Mouse (Mus musculus) MEL (cell line): ENCODE results near the gene Pde3b. TPM values are rescaled to one million over a fixed set of nuclear protein-coding genes. Genes with fewer than 3 reads are reported as not detected.
A peak's percentile ranks its signal among the peaks of the same experiment; 100 is the strongest.

Experiments used
- DNase-seq: peaks from one replicate; pipeline ENCODE4 v3.0.0; 2011; ENCODE audit warnings: low read depth, low spot score
- H3K27ac ChIP-seq: 2 replicates; pipeline ENCODE4 v1.5.1; 2012; ENCODE audit warnings: low read depth, mild to moderate bottlenecking, control low read depth, low read length, moderate library complexity; ENCODE audit not compliant: control insufficient read depth
- H3K27me3 ChIP-seq, 2 experiments: fragments of 150-350 bp in 1 of 2; sonication (generic) in 1 of 2; 2 replicates each; pipeline ENCODE4 v1.6.1; 2012; ENCODE audit warnings: low read length in 2 of 2, mild to moderate bottlenecking in 2 of 2, improper control_type of control experiment in 1 of 2, moderate library complexity in 1 of 2; ENCODE audit not compliant: insufficient read depth in 2 of 2, control insufficient read depth in 1 of 2
- H3K36me3 ChIP-seq, 2 experiments: 2 replicates each; pipeline ENCODE4 v1.6.1; 2012 to 2014; ENCODE audit warnings: low read length in 2 of 2, improper control_type of control experiment in 1 of 2, inconsistent platforms in 1 of 2, mild to moderate bottlenecking in 1 of 2; ENCODE audit not compliant: insufficient read depth in 2 of 2, control insufficient read depth in 1 of 2
- H3K4me1 ChIP-seq, 2 experiments: fragments of 150-350 bp in 1 of 2; sonication (generic) in 1 of 2; 2 replicates each; pipeline ENCODE4 v1.6.1; 2012; ENCODE audit warnings: low read length in 2 of 2, improper control_type of control experiment in 1 of 2, mild to moderate bottlenecking in 1 of 2; ENCODE audit not compliant: insufficient read depth in 2 of 2, control insufficient read depth in 1 of 2
- H3K4me3 ChIP-seq, 2 experiments: fragments of 150-350 bp in 1 of 2; sonication (generic) in 1 of 2; 2 replicates each; pipeline ENCODE4 v1.5.1; 2012; ENCODE audit warnings: low read depth in 2 of 2, low read length in 2 of 2, mild to moderate bottlenecking in 2 of 2, moderate library complexity in 2 of 2, control low read depth in 1 of 2, improper control_type of control experiment in 1 of 2; ENCODE audit not compliant: control insufficient read depth in 1 of 2, insufficient read depth in 1 of 2
- H3K79me2 ChIP-seq: 2 replicates; pipeline ENCODE4 v1.6.1; 2012; ENCODE audit warnings: mild to moderate bottlenecking, low read length, moderate library complexity; ENCODE audit not compliant: control insufficient read depth, poor library complexity, insufficient read depth
- H3K9ac ChIP-seq: 2 replicates; pipeline ENCODE4 v1.6.1; 2012; ENCODE audit warnings: low read depth, mild to moderate bottlenecking, control low read depth, low read length, moderate library complexity; ENCODE audit not compliant: control insufficient read depth, poor library complexity, severe bottlenecking
- H3K9me3 ChIP-seq: fragments of 150-350 bp; sonication (generic); replicated peaks from 2 replicates; pipeline ENCODE4 v1.6.1; 2012; ENCODE audit warnings: mild to moderate bottlenecking, low read length, improper control_type of control experiment, moderate library complexity; ENCODE audit not compliant: insufficient read depth
- CHD2 ChIP-seq: IDR thresholded peaks from 2 replicates; pipeline ENCODE4 v1.6.1; 2011; ENCODE audit warnings: low read length, improper control_type of control experiment
- E2F4 ChIP-seq: IDR thresholded peaks from 2 replicates; pipeline ENCODE4 v1.6.1; 2011; ENCODE audit warnings: low read depth, low read length, improper control_type of control experiment, borderline replicate concordance
- ETS1 ChIP-seq: IDR thresholded peaks from 2 replicates; pipeline ENCODE4 v1.6.1; 2012; ENCODE audit warnings: low read depth, mild to moderate bottlenecking, inconsistent platforms, low read length, improper control_type of control experiment, moderate library complexity
- GATA1 ChIP-seq: IDR thresholded peaks from 2 replicates; pipeline ENCODE4 v1.6.1; 2011; ENCODE audit warnings: low read depth, low read length, improper control_type of control experiment
- JUND ChIP-seq: IDR thresholded peaks from 2 replicates; pipeline ENCODE4 v1.6.1; 2011; ENCODE audit warnings: low read depth, mild to moderate bottlenecking, improper control_type of control experiment, low read length
- KAT2A ChIP-seq: conservative IDR thresholded peaks from 2 replicates; pipeline ENCODE4 v1.6.1; 2012; ENCODE audit warnings: low read depth, low read length, improper control_type of control experiment, inconsistent platforms
- MAFK ChIP-seq: IDR thresholded peaks from 2 replicates; pipeline ENCODE4 v1.6.1; 2011; ENCODE audit warnings: low read depth, mild to moderate bottlenecking, low read length, improper control_type of control experiment, borderline replicate concordance
- MAX ChIP-seq: IDR thresholded peaks from 2 replicates; pipeline ENCODE4 v1.6.1; 2011; ENCODE audit warnings: low read length, improper control_type of control experiment
- MAZ ChIP-seq: IDR thresholded peaks from 2 replicates; pipeline ENCODE4 v1.6.1; 2012; ENCODE audit warnings: low read depth, mild to moderate bottlenecking, inconsistent platforms, low read length, improper control_type of control experiment
- MEF2A ChIP-seq: IDR thresholded peaks from 2 replicates; pipeline ENCODE4 v1.6.1; 2014; ENCODE audit warnings: low read depth, mild to moderate bottlenecking, inconsistent platforms, low read length, improper control_type of control experiment; ENCODE audit not compliant: poor library complexity, insufficient replicate concordance, severe bottlenecking; ENCODE audit errors: extremely low read depth
- MXI1 ChIP-seq: IDR thresholded peaks from 2 replicates; pipeline ENCODE4 v1.6.1; 2011; ENCODE audit warnings: mild to moderate bottlenecking, low read depth, low read length, improper control_type of control experiment
- NRF1 ChIP-seq: IDR thresholded peaks from 2 replicates; pipeline ENCODE4 v1.6.1; 2014; ENCODE audit warnings: low read depth, mild to moderate bottlenecking, inconsistent platforms, low read length, improper control_type of control experiment, moderate library complexity; ENCODE audit not compliant: poor library complexity, insufficient read depth, severe bottlenecking
- POLR2AphosphoS2 ChIP-seq: IDR thresholded peaks from 2 replicates; pipeline ENCODE4 v1.6.1; 2011; ENCODE audit warnings: low read length, improper control_type of control experiment
- POLR2AphosphoS5 ChIP-seq: IDR thresholded peaks from 2 replicates; pipeline ENCODE4 v1.6.1; 2012; ENCODE audit warnings: low read depth, borderline replicate concordance, mild to moderate bottlenecking, inconsistent platforms, low read length, moderate library complexity, mixed read lengths
- RCOR1 ChIP-seq: IDR thresholded peaks from 2 replicates; pipeline ENCODE4 v1.6.1; 2012; ENCODE audit warnings: low read depth, mild to moderate bottlenecking, inconsistent platforms, low read length, improper control_type of control experiment
- SIN3A ChIP-seq: IDR thresholded peaks from 2 replicates; pipeline ENCODE4 v1.6.1; 2012; ENCODE audit warnings: low read length, improper control_type of control experiment, inconsistent platforms
- TAL1 ChIP-seq: IDR thresholded peaks from 2 replicates; pipeline ENCODE4 v1.6.1; 2012; ENCODE audit warnings: mild to moderate bottlenecking, inconsistent platforms, low read length, moderate library complexity, mixed read lengths
- TBP ChIP-seq: IDR thresholded peaks from 2 replicates; pipeline ENCODE4 v1.8.0; 2011; ENCODE audit warnings: low read depth, low read length, improper control_type of control experiment
- USF2 ChIP-seq, 2 experiments: IDR thresholded peaks; 2 replicates each; pipeline ENCODE4 v1.6.1; 2011 to 2012; ENCODE audit warnings: improper control_type of control experiment in 2 of 2, low read length in 2 of 2, borderline replicate concordance in 1 of 2, inconsistent platforms in 1 of 2, low read depth in 1 of 2, mild to moderate bottlenecking in 1 of 2; ENCODE audit not compliant: insufficient read depth in 1 of 2
- ZC3H11A ChIP-seq: IDR thresholded peaks from 2 replicates; pipeline ENCODE4 v1.6.1; 2012; ENCODE audit warnings: low read depth, mild to moderate bottlenecking, inconsistent platforms, low read length, improper control_type of control experiment
- ZMIZ1 ChIP-seq: IDR thresholded peaks from 2 replicates; pipeline ENCODE4 v1.6.1; 2012; ENCODE audit warnings: low read depth, mild to moderate bottlenecking, inconsistent platforms, low read length, improper control_type of control experiment, moderate library complexity
- ZNF384 ChIP-seq: IDR thresholded peaks from 2 replicates; pipeline ENCODE4 v1.6.1; 2012; ENCODE audit warnings: low read depth, mild to moderate bottlenecking, inconsistent platforms, low read length, improper control_type of control experiment
- polyA plus RNA-seq, 2 experiments: library from polyadenylated mRNA; stranded (reverse) in 1 of 2; unstranded in 1 of 2; fragments of >175 nt in 1 of 2; fragments of >200 nt in 1 of 2; gene quantifications; 2 replicates each; pipeline versions ENCODE4 v1.2.1 to v1.2.4; 2012; ENCODE audit warnings: low replicate concordance in 2 of 2, low read depth in 1 of 2; ENCODE audit not compliant: insufficient read length in 2 of 2, insufficient read depth in 1 of 2, missing spikeins in 1 of 2
- total RNA-seq: library from RNA; depleted of rRNA; stranded (reverse); fragments of 300-350 nt; gene quantifications from 2 replicates; pipeline ENCODE4 v1.2.3, GENCODE M21; 2012

Pde3b gene
- total and polyA plus RNA-seq, 3 experiments = 4.5 to 36.6 (median 9.9) TPM

DNA sequence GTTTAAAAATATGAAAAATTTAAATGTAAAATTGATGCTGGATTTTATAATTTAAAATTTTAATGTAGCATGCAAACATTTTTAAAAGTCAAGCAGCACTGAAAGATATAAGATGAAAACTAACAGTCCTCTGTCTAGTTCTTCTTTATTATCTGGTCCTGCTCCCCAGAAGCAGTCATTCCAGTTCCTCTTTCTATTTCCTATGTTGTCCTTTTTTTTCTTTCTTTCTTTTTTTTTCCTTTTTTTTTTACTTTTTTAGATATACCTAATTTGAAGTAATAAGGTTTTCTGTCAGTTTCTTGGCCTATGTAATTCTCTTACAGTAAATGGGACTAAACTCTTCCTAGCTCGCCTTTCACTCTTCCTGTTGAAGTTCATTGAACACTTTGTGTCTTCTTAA lies 25.4 kb downstream of the Pde3b start:
- Histone ChIP-seq H3K27me3 (no peaks in the 10 kb centered on the region), H3K9ac (no peak overlapping the region), H3K79me2 (peaks cover 8% of the 10 kb centered on the region), H3K4me1 (peaks cover 4 to 12% of the 10 kb centered on the region in 2 experiments; a peak in 3 of 4 replicates), H3K36me3 (peaks cover 0 to 20% of the 10 kb centered on the region in 2 experiments; a peak in 2 of 4 replicates), H3K9me3 (no peaks in the 10 kb centered on the region), H3K27ac (no peak overlapping the region), H3K4me3 (no peak overlapping the region; a peak in 1 of 4 replicates)
- TF ChIP-seq MAZ (no peak), JUND (no peak), ETS1 (peak; percentile 41; the same call in 1 of the 2 replicates), SIN3A (0 out of 2 replicates have a peak, but pooled peaks have one; percentile 25)
- no peak for DNase-seq

DNA sequence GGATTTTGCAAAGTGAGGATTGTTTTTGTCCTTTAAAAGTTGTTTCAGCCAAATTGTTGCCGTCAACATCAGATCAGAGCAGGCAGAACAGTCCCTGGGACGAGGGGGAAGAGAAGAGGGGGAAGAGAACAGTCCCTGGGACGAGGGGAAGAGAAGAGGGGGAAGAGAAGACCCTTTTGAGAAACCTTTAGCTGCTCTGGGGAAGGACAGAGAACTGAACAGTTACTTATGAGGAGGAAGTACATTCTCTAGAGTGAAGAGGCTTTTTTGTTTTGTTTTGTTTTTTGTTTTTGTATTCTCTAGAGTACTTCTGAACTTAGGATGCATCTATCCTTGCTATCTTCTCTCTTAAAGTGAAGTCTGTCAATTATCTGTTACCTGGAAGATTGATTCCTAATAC lies 37.8 kb downstream of the Pde3b start:
- H3K4me1 ChIP-seq = peaks cover 10 to 16% of the 10 kb centered on the region in 2 experiments

DNA sequence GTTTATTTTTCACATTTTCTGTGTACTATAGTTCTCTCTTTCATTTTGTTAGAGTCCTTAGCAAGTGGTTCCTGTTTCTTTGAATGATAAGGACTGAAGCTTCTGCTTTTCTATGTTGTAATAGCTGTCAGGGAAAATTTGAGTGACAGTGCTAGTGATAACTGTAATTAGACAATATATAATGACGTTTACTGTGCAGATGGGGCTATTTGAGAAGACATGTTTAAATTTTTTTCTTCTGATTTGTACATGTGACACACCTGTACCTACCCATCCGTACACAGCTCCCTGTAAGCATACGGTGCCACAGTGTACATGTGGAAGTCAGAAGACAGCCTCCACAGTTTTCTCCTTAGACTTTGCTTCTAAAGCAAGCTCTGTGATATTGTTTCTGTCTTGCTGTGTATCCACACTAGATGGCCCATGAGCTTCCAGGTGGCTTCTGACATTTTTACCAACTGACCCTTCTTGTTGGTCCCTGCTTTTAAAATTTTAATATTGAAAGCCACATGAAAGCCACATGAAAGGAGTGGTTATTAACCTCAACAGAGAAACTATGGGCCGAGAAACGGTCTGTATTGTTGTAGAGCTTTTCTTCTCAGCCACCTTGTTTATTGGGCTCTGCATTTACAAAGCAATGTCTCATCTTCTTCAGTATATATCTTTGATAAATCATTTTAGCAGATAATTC lies 38.4 kb downstream of the Pde3b start:
- Histone ChIP-seq H3K4me3 (peak overlapping the region; percentile 55), H3K27ac (peak overlapping the region; percentile 99)
- TF ChIP-seq MEF2A (no peak), CHD2 (no peak), MAFK (no peak), ZNF384 (peak; percentile 80), ZC3H11A (no peak), USF2 (IDR thresholded peaks at IDR 0.05; ENCODE audit: borderline replicate concordance in 1 of 2, insufficient read depth in 1 of 2, low read depth in 1 of 2, low read length in 2 of 2) (no peak), MAZ (no peak), ETS1 (peak; percentile 100), NRF1 (no peak), E2F4 (no peak), MAX (peak; percentile 42; the same call in 1 of the 2 replicates), POLR2AphosphoS2 (no peak), ZMIZ1 (no peak), KAT2A (no peak), GATA1 (peak; percentile 98), RCOR1 (peak; percentile 22; the same call in 1 of the 2 replicates), TBP (peak; percentile 35; the same call in 1 of the 2 replicates), SIN3A (peak; percentile 82)

More for the DNA sequence above, 37.8 kb downstream of the Pde3b start:
- no peak for DNase-seq
- Histone ChIP-seq H3K36me3 (peaks cover 0 to 39% of the 10 kb centered on the region in 2 experiments; a peak in 2 of 4 replicates), H3K9ac (peak overlapping the region; percentile 83), H3K9me3 (no peaks in the 10 kb centered on the region), H3K27me3 (no peaks in the 10 kb centered on the region), H3K4me3 (peak overlapping the region; percentile 55 to 56), H3K27ac (peak overlapping the region; percentile 100), H3K79me2 (peaks cover 9% of the 10 kb centered on the region)
- no peak for TF ChIP-seq GATA1
- TF ChIP-seq NRF1 = no peak
- no peak for TF ChIP-seq MXI1
- no peak for TF ChIP-seq TAL1
- TF ChIP-seq MAX = no peak
- no peak for TF ChIP-seq TBP
- no peak for TF ChIP-seq CHD2
- TF ChIP-seq JUND = no peak
- no peak for TF ChIP-seq POLR2AphosphoS5
- TF ChIP-seq SIN3A = no peak

More for the DNA sequence above, 38.4 kb downstream of the Pde3b start:
- Histone ChIP-seq H3K9ac (peak overlapping the region; percentile 83), H3K4me1 (peaks cover 10 to 16% of the 10 kb centered on the region in 2 experiments), H3K27me3 (no peaks in the 10 kb centered on the region), H3K79me2 (peaks cover 9% of the 10 kb centered on the region), H3K36me3 (peaks cover 0 to 39% of the 10 kb centered on the region in 2 experiments; a peak in 2 of 4 replicates), H3K9me3 (no peaks in the 10 kb centered on the region)
- DNase-seq = peak; percentile 89
